Mouse (Mus musculus): ENCODE measurements around the gene Auts2. TPM values are rescaled to one million over a fixed set of nuclear protein-coding genes. Genes with fewer than 3 reads are reported as not detected.

The Auts2 gene
- total and polyA plus RNA-seq, 3 experiments: not detected

DNA sequence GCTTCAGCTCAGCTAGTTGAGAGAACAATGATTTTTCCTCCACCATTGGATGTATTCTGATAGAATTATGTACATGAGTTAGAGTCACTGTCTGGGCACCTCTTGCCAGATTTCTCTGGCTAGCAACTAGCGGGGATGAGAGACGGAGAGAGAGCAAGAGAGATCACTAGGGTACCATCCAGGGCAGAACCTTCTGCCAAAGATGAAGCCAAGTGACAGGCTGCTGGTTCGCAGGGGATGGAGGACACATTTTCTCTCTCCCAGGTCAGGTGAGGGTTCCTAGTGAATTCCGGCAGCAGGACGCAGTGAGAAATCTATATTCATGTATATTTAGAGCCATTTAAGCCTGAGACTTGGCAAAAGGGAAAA, 956.8 kb downstream of the Auts2 start:
- Histone ChIP-seq H3K36me3 (replicated peaks in 1 of 2; ENCODE audit: control insufficient read depth in 1 of 2, insufficient read depth in 1 of 2, low read length in 1 of 2) (no peaks in the 10 kb centered on the region), H3K4me1 (ENCODE audit: control insufficient read depth in 1 of 2, insufficient read depth in 2 of 2) (no peaks in the 10 kb centered on the region), H3K9ac (ENCODE audit: insufficient read depth, low read depth) (no peak overlapping the region), H3K79me2 (replicated peaks; ENCODE audit: control insufficient read depth, extremely low read depth, insufficient read depth, poor library complexity, severe bottlenecking) (no peaks in the 10 kb centered on the region), H3K27me3 (replicated peaks) (no peaks in the 10 kb centered on the region), H3K27ac (ENCODE audit: insufficient read depth, low read depth) (no peak overlapping the region), H3K9me3 (replicated peaks; ENCODE audit: low read length) (peaks cover 91% of the 10 kb centered on the region), H3K4me2 (ENCODE audit: insufficient read depth, low read depth, poor library complexity, severe bottlenecking) (no peak overlapping the region), H3K4me3 (replicated peaks in 1 of 3; ENCODE audit: low read depth in 2 of 3, low read length in 2 of 3, poor library complexity in 1 of 3) (no peak overlapping the region)
- in situ Hi-C loops (cut with MboI; ENCODE audit: low pct_ligation_motif_present, low pct_unique_long_range_greater_than_20kb, low sequenced_read_pairs): no loop called here
- no peak for DNase-seq (ENCODE audit: extremely low read depth)
- TF ChIP-seq MAX (IDR thresholded peaks at IDR 0.05; ENCODE audit: low read length) (no peak), IRF4 (IDR thresholded peaks at IDR 0.05; ENCODE audit: low read depth, low read length) (no peak)
- dilution Hi-C loops (cut with MboI; ENCODE audit: extremely low pct_ligation_motif_present, extremely low pct_unique_long_range_greater_than_20kb, low sequenced_read_pairs): no loop called here

DNA sequence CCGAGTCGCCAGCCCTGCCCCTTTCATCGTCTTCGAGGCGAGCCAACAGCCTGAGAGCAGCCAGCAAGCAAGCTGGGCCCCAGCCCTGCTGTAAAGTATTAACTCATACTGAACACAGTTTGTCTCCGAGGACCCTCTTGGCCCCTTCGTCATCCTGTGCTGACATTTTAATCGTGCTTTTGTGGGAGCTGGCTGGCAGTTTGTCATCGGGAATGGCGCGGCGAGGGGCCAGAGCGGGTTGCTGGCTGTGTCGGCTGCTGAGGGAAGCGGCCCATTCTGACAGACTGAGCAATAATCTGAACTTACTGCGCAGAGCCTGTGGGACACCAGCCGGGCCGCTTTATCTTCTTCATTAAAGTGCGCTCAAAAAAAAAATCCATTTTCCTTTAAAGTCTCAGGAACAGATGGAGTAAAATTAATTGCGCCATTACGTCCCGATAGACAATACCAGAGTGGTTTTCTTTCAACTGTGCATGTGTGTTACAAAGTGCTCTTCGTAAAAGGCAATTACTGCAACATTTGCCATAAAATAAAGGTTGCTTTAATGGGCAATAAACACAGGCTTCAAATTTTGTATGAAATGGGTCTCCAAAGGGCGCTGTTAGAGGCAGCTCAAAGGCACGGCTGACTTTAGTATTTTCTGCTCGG, 957.3 kb downstream of the Auts2 start:
- no peak overlapping the region for H3K4me3 ChIP-seq (replicated peaks in 1 of 3; ENCODE audit: low read depth in 2 of 3, low read length in 2 of 3, poor library complexity in 1 of 3)
- no peaks in the 10 kb centered on the region for H3K36me3 ChIP-seq (replicated peaks in 1 of 2; ENCODE audit: control insufficient read depth in 1 of 2, insufficient read depth in 1 of 2, low read length in 1 of 2)
- no peaks in the 10 kb centered on the region for H3K27me3 ChIP-seq (replicated peaks)
- no peak for DNase-seq (ENCODE audit: extremely low read depth)
- peaks cover 88% of the 10 kb centered on the region for H3K9me3 ChIP-seq (replicated peaks; ENCODE audit: low read length)
- H3K9ac ChIP-seq (ENCODE audit: insufficient read depth, low read depth): no peak overlapping the region
- H3K27ac ChIP-seq (ENCODE audit: insufficient read depth, low read depth): no peak overlapping the region
- in situ Hi-C loops (cut with MboI; ENCODE audit: low pct_ligation_motif_present, low pct_unique_long_range_greater_than_20kb, low sequenced_read_pairs) (no loop called here), dilution Hi-C loops (cut with MboI; ENCODE audit: extremely low pct_ligation_motif_present, extremely low pct_unique_long_range_greater_than_20kb, low sequenced_read_pairs) (no loop called here)
- TF ChIP-seq JUN (IDR thresholded peaks at IDR 0.05; ENCODE audit: insufficient read depth, low read depth, low read length) (no peak), RAD21 (IDR thresholded peaks at IDR 0.05; ENCODE audit: low read depth, low read length) (no peak), POLR2A (IDR thresholded peaks at IDR 0.05; ENCODE audit: low read depth, low read length) (no peak), KAT2A (IDR thresholded peaks at IDR 0.05; ENCODE audit: insufficient replicate concordance, low read length) (no peak), ZNF384 (IDR thresholded peaks at IDR 0.05; ENCODE audit: low read depth, low read length) (no peak), ZMIZ1 (IDR thresholded peaks at IDR 0.05; ENCODE audit: low read depth, low read length) (no peak), EP300 (IDR thresholded peaks at IDR 0.05; ENCODE audit: low read length) (no peak), NRF1 (IDR thresholded peaks at IDR 0.05; ENCODE audit: low read depth, low read length) (no peak), ZKSCAN1 (IDR thresholded peaks at IDR 0.05; ENCODE audit: borderline replicate concordance, low read depth, low read length) (no peak), MAFK (IDR thresholded peaks at IDR 0.05; ENCODE audit: insufficient replicate concordance, low read length) (no peak), NELFE (IDR thresholded peaks at IDR 0.05; ENCODE audit: low read depth, low read length) (no peak)
- no peaks in the 10 kb centered on the region for H3K79me2 ChIP-seq (replicated peaks; ENCODE audit: control insufficient read depth, extremely low read depth, insufficient read depth, poor library complexity, severe bottlenecking)
- no peaks in the 10 kb centered on the region for H3K4me1 ChIP-seq (ENCODE audit: control insufficient read depth in 1 of 2, insufficient read depth in 2 of 2)
- no peak overlapping the region for H3K4me2 ChIP-seq (ENCODE audit: insufficient read depth, low read depth, poor library complexity, severe bottlenecking)

Data from CH12.LX (cell line).